Mouse (Mus musculus): ENCODE data around the gene Gm16429. TPM values are rescaled to one million over a fixed set of nuclear protein-coding genes. Genes with fewer than 3 reads are reported as not detected.
"Not testable (repeated sequence)": the region's sequence is repeated elsewhere in the genome, so short reads cannot be mapped to it uniquely, and the experiment has no call there.

Gene Gm16429
- total RNA-seq (2018; cell fraction: chromatin; rRNA removed): not detected
- total RNA-seq (2018; cell fraction: cytosol; rRNA removed): not detected
- total RNA-seq (2018; cell fraction: nucleus; rRNA removed): not detected
- polyA plus RNA-seq (2018): not detected in 3 replicates

DNA sequence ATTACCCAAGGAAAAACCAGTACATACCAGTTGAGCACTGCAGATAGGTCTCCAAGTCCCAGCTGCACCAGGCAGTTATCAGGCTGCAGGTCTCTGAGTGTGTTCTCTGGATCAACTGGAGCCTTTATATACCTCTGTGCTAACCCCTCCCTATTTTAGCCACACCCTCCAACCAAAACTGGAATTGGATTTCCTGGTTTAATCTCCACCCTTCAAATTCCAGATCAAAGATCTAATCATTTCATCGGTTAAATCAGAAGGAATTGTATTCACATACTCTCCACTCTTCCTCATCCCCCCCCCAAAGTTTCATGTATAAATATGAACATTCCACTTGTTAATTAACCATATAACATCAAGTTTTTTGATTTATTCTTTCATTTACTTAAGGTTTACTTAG lies at the start of gene Gm16429:
Gene Gm16429 (minus strand): TSS at position 101 of the 400 bp plus-strand sequence.
- H3K79me2 ChIP-seq (ENCODE audit: inconsistent target); H3K36me3 ChIP-seq (ENCODE audit: inconsistent target); H3K4me3 ChIP-seq (ENCODE audit: inconsistent target); H3K27ac ChIP-seq: not testable (repeated sequence)
- no CpG with 5 or more reads among the region's 1 CpGs for WGBS (ENCODE audit: missing documents)

Other genes starting within 250 kb of the Gm16429 start
- gene Gm7792, start 85.3 kb downstream of the Gm16429 start, polyA plus RNA-seq (2018): not detected in 3 replicates
- gene BC061212, start 141.5 kb upstream of the Gm16429 start, polyA plus RNA-seq (2018): not detected in 3 replicates
- not detected in 3 replicates for gene Gm6351, start 147.3 kb upstream of the Gm16429 start, polyA plus RNA-seq (2018)

Data from macrophage (primary cell).